8 mouse cellular contexts compared by ENCODE assay signal in genomic region chr10:121297054-121297701, GRCm38 (mm10). TPM values are rescaled to one million over a fixed set of nuclear protein-coding genes. Genes with fewer than 3 reads are reported as not detected.
A peak's percentile ranks its signal among the peaks of the same experiment; 100 is the strongest.
DNase-seq lines count a peak whose midpoint lies in the region; ATAC-seq lines count a peak whose summit lies in the region.

No protein-coding gene starts in this region.

- ATAC-seq in activated CD4-positive, CD25-positive, alpha-beta regulatory T cell, adult 4 months, result peak; percentile 72
- ATAC-seq in intestine, embryonic 14.5 days (replicated peaks; ENCODE audit: low FRiP score, low TSS enrichment, low read depth), result no peak
- no peak; the same call in 1 of the 2 replicates for ATAC-seq in liver, embryonic 13.5 days (ENCODE audit: low read depth)
- ATAC-seq in monocyte, adult 5-6 weeks (replicated peaks; ENCODE audit: insufficient number of reproducible peaks, low FRiP score, low TSS enrichment, poor library complexity, severe bottlenecking), result 0 out of 2 replicates have a peak, but pooled peaks have one; percentile 25

- H3K9me3 ChIP-seq in intestine, embryonic 14.5 days (ENCODE audit: control insufficient read depth, low read length), result no peaks in the 10 kb centered on the region
- H3K9me3 ChIP-seq in liver, embryonic 13.5 days (replicated peaks), result no peaks in the 10 kb centered on the region

- no peaks in the 10 kb centered on the region for H3K27me3 ChIP-seq in intestine, embryonic 14.5 days (replicated peaks; ENCODE audit: control insufficient read depth, insufficient read depth, low read length)
- H3K27me3 ChIP-seq in liver, embryonic 13.5 days, result no peaks in the 10 kb centered on the region

- no peak overlapping the region for H3K9ac ChIP-seq in intestine, embryonic 14.5 days (ENCODE audit: low read length)
- no peak overlapping the region for H3K9ac ChIP-seq in liver, embryonic 13.5 days

- 20% methylated on average over 25 of the region's 25 CpGs for WGBS in intestine, embryonic 14.5 days
- WGBS in liver, embryonic 13.5 days (ENCODE audit: insufficient replicate concordance), result 27% methylated on average over 25 of the region's 25 CpGs

- 0 out of 2 replicates have a peak overlapping the region, but pooled peaks have one; percentile 16 for H3K27ac ChIP-seq in intestine, embryonic 14.5 days (ENCODE audit: low read depth)
- H3K27ac ChIP-seq in liver, embryonic 13.5 days, result no peak overlapping the region

- peak overlapping the region; percentile 20; the same call in 1 of the 2 replicates for H3K4me3 ChIP-seq in intestine, embryonic 14.5 days (ENCODE audit: low read depth, low read length)
- peak overlapping the region; percentile 23; the same call in 1 of the 2 replicates for H3K4me3 ChIP-seq in liver, embryonic 13.5 days (replicated peaks)

- H3K4me1 ChIP-seq in intestine, embryonic 14.5 days (replicated peaks; ENCODE audit: control insufficient read depth, insufficient read depth, low read length), result peaks cover 9% of the 10 kb centered on the region; the same call in 1 of the 2 replicates
- H3K4me1 ChIP-seq in liver, embryonic 13.5 days (replicated peaks), result peaks cover 8% of the 10 kb centered on the region

- DNase-seq in gastrocnemius, adult 18-20 months (ENCODE audit: low spot score), result peak; percentile 10
- no peak for DNase-seq in gastrocnemius, postnatal 25 days
- DNase-seq in gastrocnemius, postnatal 14 days, result peak; percentile 40
- peak; percentile 65 for DNase-seq in intestine, embryonic 14.5 days (ENCODE audit: low spot score)
- no peak for DNase-seq in liver, embryonic 13.5 days
- no peak for DNase-seq in cerebellum, postnatal 36 days

- no peaks in the 10 kb centered on the region for H3K36me3 ChIP-seq in intestine, embryonic 14.5 days (ENCODE audit: control insufficient read depth, insufficient read depth, low read length)
- H3K36me3 ChIP-seq in liver, embryonic 13.5 days, result no peaks in the 10 kb centered on the region

- intact Hi-C loops in gastrocnemius, postnatal 14 days (cut with DNase I; ENCODE audit: low total_unique reads), result no loop called here

- H3K4me2 ChIP-seq in intestine, embryonic 14.5 days (ENCODE audit: low read length), result peak overlapping the region; percentile 52
- peak overlapping the region; percentile 51 for H3K4me2 ChIP-seq in liver, embryonic 13.5 days

RNA-seq across cellular contexts. Expression of gene Tbc1d30, which starts 53.9 kb away (rescaled TPM):
- total RNA-seq in gastrocnemius, adult 18-20 months (2021), result under 1 TPM; 0.17 to 0.48 TPM
- under 1 TPM; 0.13 to 0.38 TPM for total RNA-seq in gastrocnemius, postnatal 25 days (2021)
- 1 to 10 TPM; 5.0 to 5.7 TPM for polyA plus RNA-seq in activated CD4-positive, CD25-positive, alpha-beta regulatory T cell, adult 4 months (2017; shearing (Covaris generic))
- under 1 TPM; 0.31 to 0.84 TPM for total RNA-seq in gastrocnemius, postnatal 14 days (2021)
- polyA plus RNA-seq in intestine, embryonic 14.5 days (2014; fragmentation: Nextera tagmentation; extraction: Ambion mirVana), result 2.8 and 3.8 TPM in 2 replicates
- polyA plus RNA-seq in liver, embryonic 13.5 days (2015; fragmentation: Nextera tagmentation; extraction: Ambion mirVana), result 0.14 and 0.15 TPM in 2 replicates
- 4.9 to 18.6 TPM (median 9.3 TPM) in 3 replicates for total RNA-seq in monocyte, adult 5-6 weeks (2017)

Comparison
In these comparisons a context has a peak if more than half of its experiments do, and no peak if none do; other contexts are left out.
1. DNase-seq: peak in gastrocnemius, adult 18-20 months (single experiment), gastrocnemius, postnatal 14 days (single experiment) and intestine, embryonic 14.5 days (single experiment); none in gastrocnemius, postnatal 25 days (single experiment), liver, embryonic 13.5 days (single experiment) and cerebellum, postnatal 36 days (0 of 2).
2. ATAC-seq: peak in activated CD4-positive, CD25-positive, alpha-beta regulatory T cell, adult 4 months (single experiment) and monocyte, adult 5-6 weeks (single experiment); none in intestine, embryonic 14.5 days (single experiment) and liver, embryonic 13.5 days (single experiment).